Mouse (Mus musculus) small intestine, adult 2 months (tissue): ENCODE measurements around the gene Dop1a.

Source experiments
- CTCF ChIP-seq: fragments of 200-500 bp; IDR thresholded peaks from 2 replicates; pipeline ENCODE4 v1.5.1; 2012; ENCODE audit warnings: low read depth, mild to moderate bottlenecking, control low read depth, inconsistent platforms, low read length, moderate library complexity, mixed read lengths; ENCODE audit not compliant: insufficient replicate concordance, insufficient read length; ENCODE audit errors: extremely low read depth
- POLR2A ChIP-seq: fragments of 200-500 bp; IDR thresholded peaks from 2 replicates; pipeline ENCODE4 v1.6.1; 2012; ENCODE audit warnings: low read depth, mild to moderate bottlenecking, control low read depth, inconsistent platforms, low read length, moderate library complexity

DNA sequence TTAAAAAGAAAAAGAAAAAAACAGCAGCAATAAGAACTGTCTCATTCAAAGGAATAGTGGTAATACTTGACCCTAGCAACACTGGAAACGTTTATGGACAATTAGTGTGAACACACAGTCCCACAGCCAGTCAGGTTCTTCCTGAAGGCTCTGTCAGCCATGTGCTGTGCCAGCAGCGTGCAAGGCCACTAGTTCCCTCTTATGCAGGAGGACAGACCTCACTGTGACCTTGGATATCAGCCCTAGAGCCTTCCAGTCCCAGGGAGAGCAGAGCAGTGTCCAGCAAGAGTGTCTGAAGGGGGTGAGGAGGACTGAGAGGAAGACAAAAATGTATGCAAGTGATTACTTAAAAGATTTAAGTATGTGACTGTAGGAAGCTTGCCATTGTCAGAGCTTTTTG lies 58.6 kb downstream of the Dop1a start:
- TF ChIP-seq CTCF (no peak), POLR2A (no peak)
